Mouse (Mus musculus): ENCODE data around the gene Bcl2. TPM values are rescaled to one million over a fixed set of nuclear protein-coding genes. Genes with fewer than 3 reads are reported as not detected.

Gene Bcl2
- total RNA-seq, 2 experiments from 2014 or later = 29.1 to 32.6 TPM

- no peak for ATAC-seq (replicated peaks; ENCODE audit: poor library complexity)
Measured at GRCm38 (mm10) chr1:106679800-106680515, 34.1 kb downstream of the Bcl2 start.

DNA sequence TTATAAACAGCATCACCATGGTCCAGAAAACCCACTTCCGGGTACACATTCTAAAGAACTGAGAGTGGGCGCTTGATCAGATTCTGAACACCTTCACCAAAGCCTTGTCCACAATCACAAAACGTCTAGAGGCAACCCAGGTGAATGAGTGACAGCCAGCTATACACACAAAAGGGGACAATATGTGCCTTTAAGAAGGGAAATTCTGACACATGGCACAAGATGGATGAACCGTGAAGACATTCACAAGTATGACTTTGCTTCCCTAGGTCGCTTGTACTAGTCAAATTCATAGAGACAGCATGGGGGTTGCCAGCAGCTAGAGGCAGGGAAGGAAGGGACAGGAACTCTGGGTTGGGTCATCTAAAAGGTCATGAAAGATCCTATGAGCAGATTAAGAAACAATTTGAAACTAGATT lies 36.0 kb downstream of the Bcl2 start:
- peak; percentile 90 for ATAC-seq (replicated peaks; ENCODE audit: poor library complexity)

DNA sequence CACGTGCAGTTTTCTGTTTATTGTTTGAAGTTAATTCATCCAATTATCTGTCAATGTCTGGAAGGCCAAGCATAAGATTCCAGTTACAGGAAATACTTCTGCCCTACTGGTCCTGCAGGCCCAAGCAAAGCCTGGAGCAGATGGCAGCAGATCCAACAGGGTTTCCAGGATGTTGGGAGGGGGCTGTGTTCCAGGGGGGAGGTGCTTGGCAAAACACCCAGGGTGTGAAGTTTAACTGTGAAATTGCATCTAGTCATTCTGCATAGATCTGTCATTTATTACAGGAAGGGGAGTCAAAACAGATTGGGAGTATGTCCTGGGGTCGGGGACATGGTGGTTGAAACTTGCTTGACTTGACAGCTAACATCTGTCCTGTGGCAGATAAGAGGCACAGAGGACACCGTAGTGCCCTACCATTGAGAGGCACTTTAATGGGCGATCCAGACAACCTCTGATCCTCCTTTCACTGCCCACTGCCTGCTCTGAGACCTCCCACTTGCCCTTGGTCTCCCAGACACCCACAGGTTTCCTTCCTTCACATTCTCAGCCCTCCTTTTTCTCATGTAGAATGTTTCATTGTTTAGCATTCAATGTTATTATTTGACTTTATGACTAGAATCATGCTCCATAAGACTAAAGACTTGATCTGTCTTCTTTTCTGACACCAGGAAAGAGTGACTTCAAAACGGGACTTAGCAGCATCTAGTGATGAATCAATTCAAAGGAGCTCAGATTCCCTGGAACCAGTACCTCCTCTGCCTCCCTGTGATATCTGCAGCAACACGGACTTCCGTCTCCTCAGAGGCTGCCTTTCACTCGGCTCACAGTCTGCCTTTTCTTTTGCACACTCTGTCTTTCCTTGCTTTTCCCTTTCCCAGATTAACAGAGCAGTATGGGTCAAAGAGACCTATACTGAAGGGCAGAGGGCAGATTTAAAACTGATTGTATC lies 47.7 kb downstream of the Bcl2 start:
- ATAC-seq (replicated peaks; ENCODE audit: poor library complexity) = peak; percentile 61

- ATAC-seq (replicated peaks; ENCODE audit: poor library complexity) = peak; percentile 79
Measured at GRCm38 (mm10) chr1:106664978-106665377, 49.1 kb downstream of the Bcl2 start.

DNA sequence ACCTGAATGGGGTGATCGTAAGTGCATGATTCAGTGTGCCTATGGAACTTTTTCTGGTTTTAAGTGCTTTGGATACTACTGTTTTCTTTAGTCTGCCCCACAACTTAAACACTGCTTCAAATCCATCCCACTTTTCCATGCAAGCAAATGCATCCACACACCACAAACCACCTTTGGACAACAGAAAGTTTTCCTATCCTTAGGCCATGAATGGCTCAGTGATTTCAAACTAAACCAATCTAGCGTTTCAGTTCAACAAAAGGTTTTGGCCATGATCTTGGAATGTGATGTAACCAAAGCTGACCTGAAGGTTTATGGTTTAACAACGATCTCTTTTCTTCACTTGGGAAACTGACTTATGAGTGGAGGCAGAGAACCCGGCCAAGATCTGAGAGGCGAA lies 51.6 kb downstream of the Bcl2 start:
- no peak for ATAC-seq (replicated peaks; ENCODE audit: poor library complexity)

DNA sequence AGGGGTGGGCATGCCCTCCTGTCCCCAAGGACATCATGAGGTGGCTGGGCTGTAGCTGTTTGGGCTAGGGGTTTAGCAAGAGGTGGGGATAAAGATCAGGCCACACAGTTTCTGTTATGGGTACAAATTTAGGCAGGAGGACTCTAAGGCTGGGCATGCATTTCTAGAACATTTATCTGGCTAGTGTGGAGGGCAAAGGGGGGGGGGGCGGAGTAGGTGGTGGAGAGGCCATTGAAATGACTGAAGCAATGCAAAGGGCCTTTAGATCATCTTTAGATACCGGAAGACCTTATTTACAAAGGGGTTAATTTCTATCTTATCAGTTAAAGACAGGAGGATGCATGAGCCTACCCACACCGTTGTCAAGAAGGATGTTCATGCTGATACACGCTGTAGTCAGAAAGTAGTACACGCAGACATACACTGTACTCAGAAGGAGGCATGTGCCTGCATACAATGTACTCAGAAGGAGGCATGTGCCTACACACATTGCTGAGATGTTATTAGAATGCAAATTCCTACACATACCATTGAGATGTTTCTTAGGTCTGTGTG lies 55.7 kb downstream of the Bcl2 start:
- ATAC-seq (replicated peaks; ENCODE audit: poor library complexity) = peak; percentile 72

- ATAC-seq (replicated peaks; ENCODE audit: poor library complexity) = no peak
Measured at GRCm38 (mm10) chr1:106656207-106656738, 57.8 kb downstream of the Bcl2 start.

DNA sequence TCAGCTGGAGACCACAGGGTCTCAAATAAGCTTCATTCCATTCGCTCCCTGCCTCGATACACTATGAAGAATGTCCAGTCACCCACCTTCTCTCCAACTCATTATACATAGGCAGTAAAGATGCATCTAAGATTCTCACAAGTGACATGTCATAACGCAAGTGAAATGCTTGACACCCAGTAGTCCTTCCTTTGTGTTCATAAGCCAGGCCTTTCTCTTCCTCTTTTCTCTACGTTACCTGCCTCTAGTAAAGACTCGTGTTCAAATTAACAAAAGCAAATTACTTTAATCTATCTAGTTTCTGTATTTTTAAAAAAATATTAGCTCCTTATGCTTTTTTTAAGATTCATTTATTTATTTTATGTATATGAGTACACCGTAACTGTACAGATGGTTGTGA lies 59.8 kb downstream of the Bcl2 start:
- ATAC-seq (replicated peaks; ENCODE audit: poor library complexity) = no peak

DNA sequence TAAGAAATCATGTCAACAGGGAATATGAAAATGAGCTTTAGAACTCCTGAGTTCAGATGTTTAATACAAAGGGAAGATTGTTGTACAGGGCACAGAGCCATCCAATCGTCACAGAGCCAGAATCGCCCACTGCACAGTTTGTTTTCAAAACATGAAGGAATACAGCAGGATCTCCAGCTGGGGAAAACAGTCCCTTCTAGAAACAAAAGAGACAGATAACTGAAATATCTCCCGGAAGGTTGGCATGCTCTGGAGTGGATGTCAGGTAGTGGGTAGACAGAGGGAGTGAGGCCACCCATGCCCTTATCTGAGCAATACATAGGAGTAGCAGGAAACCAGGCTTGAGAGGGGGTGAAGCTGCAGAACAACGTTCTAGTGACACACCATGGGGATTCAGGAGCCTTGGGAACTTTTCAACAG lies 60.6 kb downstream of the Bcl2 start:
- ATAC-seq (replicated peaks; ENCODE audit: poor library complexity) = peak; percentile 65

DNA sequence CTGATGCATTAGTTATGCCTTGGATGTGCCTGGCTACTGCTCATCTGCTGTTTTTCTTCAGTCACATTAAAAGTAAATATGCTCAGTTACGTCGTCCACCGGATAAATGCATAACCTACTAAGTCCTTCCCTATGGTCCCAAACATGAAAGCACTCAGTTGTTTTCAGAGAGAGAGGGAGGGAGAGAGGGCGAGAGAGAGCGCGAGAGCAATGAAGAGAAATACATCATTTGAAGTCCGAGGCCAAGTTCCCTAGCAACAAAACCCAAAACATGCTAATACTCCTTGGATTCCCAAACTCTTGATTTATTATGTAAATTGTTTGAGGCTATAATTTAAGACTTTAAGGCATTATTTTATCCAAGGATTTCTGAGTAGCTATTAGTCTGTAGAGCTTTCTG lies 62.9 kb downstream of the Bcl2 start:
- ATAC-seq (replicated peaks; ENCODE audit: poor library complexity) = no peak

GRCm38 (mm10) chr1:106650427-106650826 lies 63.6 kb downstream of the Bcl2 start:
- no peak for ATAC-seq (replicated peaks; ENCODE audit: poor library complexity)

- ATAC-seq (replicated peaks; ENCODE audit: poor library complexity) = no peak
Measured at GRCm38 (mm10) chr1:106647336-106647735, 66.7 kb downstream of the Bcl2 start.

DNA sequence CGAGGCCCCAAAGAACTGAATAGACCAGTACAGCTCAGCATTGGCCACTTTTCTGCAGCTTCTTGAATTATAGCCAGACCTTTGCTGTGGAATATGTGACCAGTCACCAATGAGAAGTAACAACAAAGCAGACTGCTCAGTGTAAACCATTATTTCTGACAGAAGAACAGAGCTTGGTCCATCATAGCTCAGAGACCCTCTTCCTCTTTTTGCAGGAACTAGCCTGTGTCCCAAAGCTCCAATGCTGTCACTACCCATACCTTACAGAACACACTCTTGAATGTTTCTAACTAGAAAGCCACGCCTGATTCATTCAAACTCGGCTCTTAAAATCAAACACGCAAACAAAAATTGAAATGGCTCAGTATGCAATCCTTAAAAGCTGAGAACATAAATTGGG lies 69.5 kb downstream of the Bcl2 start:
- peak; percentile 76 for ATAC-seq (replicated peaks; ENCODE audit: poor library complexity)

DNA sequence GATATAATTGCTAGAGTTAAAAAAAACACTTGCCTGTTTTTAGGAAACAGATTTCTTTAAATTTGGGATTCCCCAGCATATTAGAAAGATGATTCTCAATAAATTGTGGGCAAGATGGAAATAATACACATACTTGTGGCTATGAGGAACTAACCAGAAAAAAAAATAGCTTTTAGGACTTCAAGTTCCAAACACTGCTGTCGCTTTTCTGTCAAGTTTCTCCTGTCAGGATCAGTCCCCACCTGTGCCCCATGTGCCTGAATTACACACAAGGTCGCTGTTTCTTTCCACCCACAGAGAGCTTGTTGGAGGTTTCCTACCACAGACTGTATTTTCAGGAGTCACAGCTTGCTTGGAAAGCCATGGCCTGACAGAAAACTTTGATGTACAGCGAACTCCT lies 70.5 kb downstream of the Bcl2 start:
- ATAC-seq (replicated peaks; ENCODE audit: poor library complexity) = no peak

- ATAC-seq (replicated peaks; ENCODE audit: poor library complexity) = no peak
Measured at GRCm38 (mm10) chr1:106640577-106640976, 73.5 kb downstream of the Bcl2 start.

DNA sequence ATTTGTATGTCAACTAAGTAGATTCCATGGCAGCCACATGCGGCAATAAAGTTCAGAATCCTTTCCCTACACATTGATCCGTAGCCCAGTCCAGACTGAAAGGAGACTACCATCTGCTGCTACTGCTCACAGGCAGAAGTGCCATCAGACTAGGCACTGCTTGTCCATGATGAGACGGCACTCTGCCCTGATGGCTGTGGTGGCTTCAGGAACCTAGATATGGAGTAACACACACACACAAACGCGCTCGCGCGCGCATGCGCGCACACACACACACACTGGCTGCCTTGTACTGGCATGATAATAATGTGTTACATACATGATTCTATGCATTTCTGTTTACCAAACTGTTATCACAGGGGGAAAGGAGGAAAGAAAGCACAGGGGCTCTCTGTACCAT lies 76.4 kb downstream of the Bcl2 start:
- peak; percentile 78 for ATAC-seq (replicated peaks; ENCODE audit: poor library complexity)

GRCm38 (mm10) chr1:106636714-106637113 lies 77.4 kb downstream of the Bcl2 start:
- ATAC-seq (replicated peaks; ENCODE audit: poor library complexity) = no peak

- ATAC-seq (replicated peaks; ENCODE audit: poor library complexity) = no peak
Measured at GRCm38 (mm10) chr1:106633207-106633606, 80.9 kb downstream of the Bcl2 start.

- ATAC-seq (replicated peaks; ENCODE audit: poor library complexity) = 0 out of 2 replicates have a peak, but pooled peaks have one; percentile 10
Measured at GRCm38 (mm10) chr1:106631869-106632463, 82.1 kb downstream of the Bcl2 start.

DNA sequence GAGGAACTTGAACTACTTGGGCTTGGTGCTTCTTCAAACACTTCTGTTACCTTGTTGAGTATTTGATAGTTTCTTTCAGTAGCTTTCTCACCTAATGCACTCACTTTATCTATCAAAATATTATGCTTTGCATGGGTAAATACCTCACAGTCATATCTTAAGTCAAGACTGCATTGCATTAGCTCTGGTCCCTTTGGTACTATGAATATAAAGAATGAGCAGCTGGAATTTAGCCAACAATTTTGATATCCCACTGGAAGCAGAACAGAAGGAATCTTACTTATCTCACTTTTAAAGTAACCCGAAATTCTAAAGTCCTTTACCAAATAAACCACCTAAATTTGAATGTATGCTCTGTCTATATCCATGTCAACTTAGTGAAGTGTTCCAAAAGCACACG lies 83.1 kb downstream of the Bcl2 start:
- no peak for ATAC-seq (replicated peaks; ENCODE audit: poor library complexity)
